Mouse (Mus musculus): ENCODE measurements at regions not wholly inside any gene's neighbourhood (a gene's known extent, or its start where the extent isn't known, plus 50 kb on each side); places are given as distances from the start of the nearest gene placed in this dataset.

GRCm38 (mm10) chr13:84693462-84693861 lies 471.4 kb downstream of the Tmem161b start:
- TF ChIP-seq CTCF (IDR thresholded peaks at IDR 0.05; ENCODE audit: control insufficient read depth, insufficient read depth, insufficient read length), result no peak
- no peak for TF ChIP-seq USF1 (IDR thresholded peaks at IDR 0.05; ENCODE audit: low read depth)
- TF ChIP-seq MAX (IDR thresholded peaks at IDR 0.05), result no peak
